Mouse (Mus musculus) C2C12 (cell line): ENCODE data around the gene Trip11.
"Not testable (repeated sequence)": the region's sequence is repeated elsewhere in the genome, so short reads cannot be mapped to it uniquely, and the experiment has no call there.

ENCODE experiments used
- CEBPB ChIP-seq: IDR thresholded peaks from one replicate; pipeline ENCODE4 v1.6.1; 2011; ENCODE audit warnings: low read depth, mild to moderate bottlenecking, control low read depth, moderate library complexity
- CTCF ChIP-seq: IDR thresholded peaks from one replicate; pipeline ENCODE4 v1.5.1; 2011; ENCODE audit not compliant: control insufficient read depth, insufficient read depth, insufficient read length
- MAX ChIP-seq: IDR thresholded peaks from one replicate; pipeline ENCODE4 v1.6.1; 2011; ENCODE audit warnings: mild to moderate bottlenecking, control low read depth
- MYOG ChIP-seq: IDR thresholded peaks from one replicate; pipeline ENCODE4 v1.6.1; 2011; ENCODE audit not compliant: control insufficient read depth, insufficient read length; ENCODE audit errors: extremely low read depth
- USF1 ChIP-seq: IDR thresholded peaks from one replicate; pipeline ENCODE4 v1.6.1; 2011; ENCODE audit warnings: low read depth, mild to moderate bottlenecking, control low read depth, moderate library complexity

DNA sequence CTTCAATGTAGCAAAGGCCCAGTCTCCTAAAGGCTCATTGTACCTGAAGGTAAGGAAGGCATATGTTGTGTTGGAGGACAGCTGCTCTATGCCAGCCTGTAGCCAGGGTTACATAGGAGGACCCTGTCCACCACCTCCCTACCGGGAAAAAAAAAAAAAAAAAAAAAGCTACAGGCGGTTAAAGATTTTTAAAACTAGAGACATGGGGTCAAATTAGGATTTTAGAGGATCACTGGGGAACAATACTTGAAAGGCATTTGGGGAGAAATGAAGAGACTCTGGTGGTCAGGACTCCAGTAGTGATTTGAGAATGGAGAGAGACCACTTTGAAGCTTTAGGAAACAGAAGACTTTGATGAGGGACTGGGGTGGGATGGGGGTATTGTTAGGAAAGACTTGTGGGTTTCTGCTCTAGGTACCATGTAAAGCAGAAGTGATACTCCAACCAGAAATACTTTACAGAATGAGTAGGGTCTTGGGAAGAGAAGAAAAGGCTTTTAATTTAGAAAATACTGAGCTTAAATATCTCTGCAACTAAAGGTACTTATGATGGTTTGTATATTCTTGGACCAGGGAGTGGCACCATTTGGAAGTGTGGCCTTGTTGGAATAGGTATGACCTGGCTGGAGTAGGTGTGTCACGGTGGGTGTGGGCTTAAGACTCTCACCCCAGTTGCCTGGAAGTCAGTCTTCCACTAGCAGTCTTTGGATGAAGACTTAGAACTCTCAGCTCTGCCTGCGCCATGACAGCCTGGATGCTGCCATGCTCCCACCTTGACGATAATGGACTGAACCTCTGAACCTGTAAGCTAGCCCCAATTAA is 46.1 kb upstream of the Trip11 start:
- TF ChIP-seq CTCF, MYOG, MAX, USF1, CEBPB: not testable (repeated sequence)
